Comparison of ENCODE assay signal across 17 mouse cellular contexts in genomic region chr1:54809811-54810549, GRCm38 (mm10).
DNase-seq lines count a peak whose midpoint lies in the region; ATAC-seq and TF ChIP-seq lines count a peak whose summit lies in the region.
"Had no signal": no experiment of that assay in that cellular context is flagged by ENCODE, and none has a peak within 500 bp of the region (broad histone marks: within the 10 kb centered on the region; RNA-seq: fewer than 3 reads in every experiment).

No protein-coding gene starts in this region.

- DNase-seq in liver, adult 2 months (ENCODE audit: extremely low read depth, low read depth, low spot score): peak; percentile 27
- DNase-seq in liver, embryonic 11.5 days (ENCODE audit: low spot score): no peak
- no peak for DNase-seq in cerebellum, postnatal 10 days
- DNase-seq in thymus, postnatal 25 days: no peak
- DNase-seq: cerebellum, postnatal 25 days; right cerebral cortex, postnatal 25 days had no signal

- H3K79me2 ChIP-seq in liver, adult 2 months (ENCODE audit: control insufficient read depth, insufficient read depth, low read length): no peaks in the 10 kb centered on the region

- no peak overlapping the region for H3K9ac ChIP-seq in liver, adult 2 months (ENCODE audit: low read depth, low read length)
- H3K9ac ChIP-seq in liver, embryonic 11.5 days (ENCODE audit: low read depth, low read length): no peak overlapping the region
- no peak overlapping the region for H3K9ac ChIP-seq in lung, embryonic 16.5 days (ENCODE audit: low read length)
- H3K9ac ChIP-seq: hindbrain, embryonic 15.5 days; midbrain, embryonic 15.5 days; neural tube, embryonic 13.5 days had no signal

- no peaks in the 10 kb centered on the region for H3K36me3 ChIP-seq in liver, adult 2 months (ENCODE audit: control insufficient read depth, insufficient read depth, low read length)
- no peaks in the 10 kb centered on the region for H3K36me3 ChIP-seq in liver, embryonic 11.5 days (ENCODE audit: control insufficient read depth, insufficient read depth, low read length)
- H3K36me3 ChIP-seq in lung, embryonic 16.5 days (ENCODE audit: control insufficient read depth, insufficient read depth, low read length): no peaks in the 10 kb centered on the region
- H3K36me3 ChIP-seq: hindbrain, embryonic 15.5 days; midbrain, embryonic 15.5 days; neural tube, embryonic 13.5 days had no signal

- TF ChIP-seq POLR2A in liver, adult 2 months (IDR thresholded peaks at IDR 0.05; ENCODE audit: extremely low read depth, insufficient read depth, low read length): no peak

- no peaks in the 10 kb centered on the region for H3K27me3 ChIP-seq in liver, adult 2 months (ENCODE audit: control insufficient read depth, insufficient read depth, low read length)
- H3K27me3 ChIP-seq in liver, embryonic 11.5 days (replicated peaks; ENCODE audit: control insufficient read depth, insufficient read depth, low read length): no peaks in the 10 kb centered on the region
- H3K27me3 ChIP-seq in lung, embryonic 16.5 days (ENCODE audit: control insufficient read depth, insufficient read depth, low read depth, low read length): no peaks in the 10 kb centered on the region
- H3K27me3 ChIP-seq: hindbrain, embryonic 15.5 days; midbrain, embryonic 15.5 days; neural tube, embryonic 13.5 days had no signal

- no peak overlapping the region for H3K27ac ChIP-seq in liver, adult 2 months (replicated peaks; ENCODE audit: insufficient read depth, low read depth, low read length)
- no peak overlapping the region for H3K27ac ChIP-seq in liver, embryonic 11.5 days (ENCODE audit: low read depth, low read length)
- H3K27ac ChIP-seq in lung, embryonic 16.5 days (ENCODE audit: low read length): no peak overlapping the region; the same call in 1 of the 2 replicates
- H3K27ac ChIP-seq: hindbrain, embryonic 15.5 days; kidney, postnatal 0 days; midbrain, embryonic 15.5 days; neural tube, embryonic 13.5 days had no signal

- peaks cover 4% of the 10 kb centered on the region for H3K4me1 ChIP-seq in liver, adult 2 months (ENCODE audit: control insufficient read depth, insufficient read depth, low read length)
- H3K4me1 ChIP-seq in liver, embryonic 11.5 days (replicated peaks; ENCODE audit: control insufficient read depth, insufficient read depth, low read length): peaks cover 5% of the 10 kb centered on the region; the same call in 1 of the 2 replicates
- H3K4me1 ChIP-seq in lung, embryonic 16.5 days (replicated peaks; ENCODE audit: control insufficient read depth, insufficient read depth, low read length): peaks cover 5% of the 10 kb centered on the region
- H3K4me1 ChIP-seq: hindbrain, embryonic 15.5 days; midbrain, embryonic 15.5 days had no signal

- no peak overlapping the region for H3K4me2 ChIP-seq in liver, embryonic 11.5 days
- H3K4me2 ChIP-seq in lung, embryonic 16.5 days (ENCODE audit: low read depth, low read length): no peak overlapping the region
- H3K4me2 ChIP-seq: hindbrain, embryonic 15.5 days; midbrain, embryonic 15.5 days; neural tube, embryonic 13.5 days had no signal

- no peak for TF ChIP-seq CTCF in liver, adult 2 months (IDR thresholded peaks at IDR 0.05; ENCODE audit: low read depth, low read length)

- WGBS in liver, adult 2 months: 59% methylated on average over 10 of the region's 10 CpGs
- WGBS in liver, embryonic 11.5 days: 68% methylated on average over 10 of the region's 10 CpGs
- WGBS in lung, embryonic 16.5 days: 42% methylated on average over 10 of the region's 10 CpGs

- no peaks in the 10 kb centered on the region for H3K9me3 ChIP-seq in liver, embryonic 11.5 days (ENCODE audit: control insufficient read depth, low read length)
- no peaks in the 10 kb centered on the region for H3K9me3 ChIP-seq in lung, embryonic 16.5 days (ENCODE audit: control insufficient read depth, low read length)
- H3K9me3 ChIP-seq: hindbrain, embryonic 15.5 days; midbrain, embryonic 15.5 days; neural tube, embryonic 13.5 days had no signal

- no peak for ATAC-seq in liver, embryonic 11.5 days (replicated peaks; ENCODE audit: low FRiP score)
- peak; percentile 29; the same call in 1 of the 2 replicates for ATAC-seq in common myeloid progenitor, adult 5-6 weeks (replicated peaks; ENCODE audit: low read depth, poor library complexity, severe bottlenecking)
- ATAC-seq in lung, embryonic 16.5 days (ENCODE audit: low read depth): peak; percentile 90
- peak; percentile 97 for ATAC-seq in megakaryocyte progenitor cell, adult 5-6 weeks (replicated peaks; ENCODE audit: poor library complexity)
- ATAC-seq in cerebellum, adult (ENCODE audit: insufficient number of reproducible peaks, low FRiP score, low TSS enrichment): no peak
- ATAC-seq: forebrain, embryonic 14.5 days; intestine, embryonic 16.5 days; midbrain, embryonic 15.5 days had no signal

- H3K4me3 ChIP-seq in liver, adult 2 months (ENCODE audit: insufficient read depth, low read depth, low read length): no peak overlapping the region
- no peak overlapping the region for H3K4me3 ChIP-seq in liver, embryonic 11.5 days (ENCODE audit: low read depth, low read length)
- no peak overlapping the region for H3K4me3 ChIP-seq in lung, embryonic 16.5 days (ENCODE audit: low read length)
- H3K4me3 ChIP-seq: erythroblast, embryonic 14.5 days; hindbrain, embryonic 15.5 days; midbrain, embryonic 15.5 days; neural tube, embryonic 13.5 days had no signal

Comparison
In these comparisons a context has a peak if more than half of its experiments do, and no peak if none do; other contexts are left out.
1. ATAC-seq: peak in common myeloid progenitor, adult 5-6 weeks (single experiment), lung, embryonic 16.5 days (single experiment) and megakaryocyte progenitor cell, adult 5-6 weeks (single experiment); none in liver, embryonic 11.5 days (single experiment) and cerebellum, adult (single experiment).